Mouse (Mus musculus) liver, adult 2 months (tissue): ENCODE results near the gene Il1rn. TPM values are rescaled to one million over a fixed set of nuclear protein-coding genes. Genes with fewer than 3 reads are reported as not detected.

Experiments used
- DNase-seq: peaks from one replicate; pipeline ENCODE4 v3.0.0-alpha.2; 2011; ENCODE audit warnings: low read depth, low spot score; ENCODE audit errors: extremely low read depth
- H3K27ac ChIP-seq: fragments of 200-500 bp; replicated peaks from 2 replicates; pipeline ENCODE4 v1.5.1; 2012; ENCODE audit warnings: low read depth, mild to moderate bottlenecking, control low read depth, inconsistent platforms, low read length; ENCODE audit not compliant: insufficient read depth
- H3K27me3 ChIP-seq: fragments of 200-500 bp; 2 replicates; pipeline ENCODE4 v1.6.1; 2012; ENCODE audit warnings: mild to moderate bottlenecking, moderate library complexity, low read length, inconsistent platforms; ENCODE audit not compliant: control insufficient read depth, insufficient read depth
- H3K36me3 ChIP-seq: fragments of 200-500 bp; 2 replicates; pipeline ENCODE4 v1.6.1; 2012; ENCODE audit warnings: low read length, inconsistent platforms; ENCODE audit not compliant: control insufficient read depth, insufficient read depth
- H3K4me1 ChIP-seq: fragments of 200-500 bp; 2 replicates; pipeline ENCODE4 v1.6.1; 2011; ENCODE audit warnings: low read length; ENCODE audit not compliant: control insufficient read depth, insufficient read depth
- H3K4me3 ChIP-seq: fragments of 200-500 bp; 2 replicates; pipeline ENCODE4 v1.5.1; 2011; ENCODE audit warnings: low read depth, mild to moderate bottlenecking, control low read depth, low read length, moderate library complexity; ENCODE audit not compliant: insufficient read depth
- H3K79me2 ChIP-seq: fragments of 200-500 bp; 2 replicates; pipeline ENCODE4 v1.6.1; 2012; ENCODE audit warnings: inconsistent platforms, mild to moderate bottlenecking, low read length, moderate library complexity; ENCODE audit not compliant: control insufficient read depth, insufficient read depth
- H3K9ac ChIP-seq: fragments of 200-500 bp; 2 replicates; pipeline ENCODE4 v1.6.1; 2012; ENCODE audit warnings: low read depth, mild to moderate bottlenecking, control low read depth, inconsistent platforms, low read length
- CTCF ChIP-seq: fragments of 200-500 bp; IDR thresholded peaks from 2 replicates; pipeline ENCODE4 v1.5.1; 2011; ENCODE audit warnings: low read depth, low read length, control low read depth
- POLR2A ChIP-seq: fragments of 200-500 bp; IDR thresholded peaks from 2 replicates; pipeline ENCODE4 v1.6.1; 2011; ENCODE audit warnings: low read length, control low read depth; ENCODE audit not compliant: insufficient read depth; ENCODE audit errors: extremely low read depth
- WGBS: fragments of 180-500 bp; shearing (Covaris S2); methylation state at CpG from one replicate; pipeline ENCODE4 v1.1.7; 2018; 5-methylcytosine and 5-hydroxymethylcytosine counted together
- polyA plus RNA-seq: library from polyadenylated mRNA; depleted of rRNA; stranded (reverse); fragments of >200 nt; gene quantifications from 2 replicates; pipeline ENCODE4 v1.2.3, GENCODE M21; 2012
- total RNA-seq: library from RNA; depleted of rRNA; stranded (reverse); fragments of >200 nt; gene quantifications from 2 replicates; pipeline ENCODE4 v1.2.3, GENCODE M21; 2014

The Il1rn gene
- total and polyA plus RNA-seq, 2 experiments: 1.5 to 10.8 TPM

DNA sequence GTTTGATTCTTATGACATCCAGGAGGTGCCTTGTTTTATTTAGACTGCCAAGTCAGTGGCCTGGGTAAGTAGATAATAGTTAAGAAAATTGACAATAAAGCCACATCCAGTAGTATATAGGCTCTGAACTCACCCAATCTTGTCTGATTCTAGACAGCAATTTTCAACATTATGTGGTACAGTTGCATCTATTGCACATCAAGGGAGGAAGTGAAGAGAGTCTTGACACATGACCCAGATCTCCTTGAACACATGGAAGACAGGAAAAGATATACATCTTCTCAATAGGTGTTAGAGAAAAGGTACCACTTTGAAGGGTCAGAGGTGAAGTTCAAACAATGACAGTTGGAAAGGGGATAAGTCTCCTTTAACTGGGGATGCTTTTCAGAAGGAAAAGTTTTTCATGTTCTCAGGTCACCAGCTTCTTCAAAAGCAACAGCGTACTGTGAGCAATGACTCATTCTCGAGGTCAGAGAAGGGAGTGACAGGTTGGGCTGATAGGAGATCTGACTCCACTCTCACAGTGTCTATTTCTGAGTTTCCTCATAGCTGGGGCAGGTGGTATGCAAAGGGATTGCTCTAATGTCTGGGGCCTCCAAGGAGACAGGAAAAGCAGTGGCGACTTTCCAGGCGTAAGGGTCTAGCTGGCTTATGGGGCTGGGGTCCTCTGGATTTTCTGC lies 18.6 kb upstream of the Il1rn start:
- TF ChIP-seq CTCF (no peak), POLR2A (no peak)
- H3K4me1 ChIP-seq: no peaks in the 10 kb centered on the region
- no peaks in the 10 kb centered on the region for H3K27me3 ChIP-seq
- no peaks in the 10 kb centered on the region for H3K79me2 ChIP-seq
- 81% methylated on average over 4 of the region's 4 CpGs for WGBS
- no peak for DNase-seq
- H3K9ac ChIP-seq: no peak overlapping the region
- no peaks in the 10 kb centered on the region for H3K36me3 ChIP-seq
- H3K27ac ChIP-seq: no peak overlapping the region
- H3K4me3 ChIP-seq: no peak overlapping the region

GRCm38 (mm10) chr2:24335333-24335732 lies 1.3 kb upstream of the Il1rn start:
- Histone ChIP-seq H3K79me2 (no peaks in the 10 kb centered on the region), H3K4me3 (no peak overlapping the region), H3K4me1 (peaks cover 3% of the 10 kb centered on the region), H3K36me3 (no peaks in the 10 kb centered on the region), H3K27ac (peak overlapping the region; percentile 30), H3K9ac (no peak overlapping the region), H3K27me3 (no peaks in the 10 kb centered on the region)
- peak; percentile 99 for DNase-seq
- WGBS: 15% methylated on average over 3 of the region's 3 CpGs
- TF ChIP-seq POLR2A: no peak
- TF ChIP-seq CTCF: no peak

- TF ChIP-seq CTCF: no peak
- no peak for TF ChIP-seq POLR2A
- H3K9ac ChIP-seq: no peak overlapping the region
- peak; percentile 15 for DNase-seq
- no peaks in the 10 kb centered on the region for H3K36me3 ChIP-seq
- 21% methylated on average over 3 of the region's 3 CpGs for WGBS
- H3K79me2 ChIP-seq: no peaks in the 10 kb centered on the region
- peaks cover 11% of the 10 kb centered on the region for H3K4me1 ChIP-seq
- no peak overlapping the region for H3K4me3 ChIP-seq
- H3K27me3 ChIP-seq: no peaks in the 10 kb centered on the region
- no peak overlapping the region for H3K27ac ChIP-seq
Measured at GRCm38 (mm10) chr2:24341395-24341885, 4.8 kb downstream of the Il1rn start.

- H3K27ac ChIP-seq: peak overlapping the region; percentile 65; the same call in 1 of the 2 replicates
- no peaks in the 10 kb centered on the region for H3K79me2 ChIP-seq
- H3K36me3 ChIP-seq: no peaks in the 10 kb centered on the region
- no peak overlapping the region for H3K4me3 ChIP-seq
- no peak for TF ChIP-seq POLR2A
- 8% methylated on average over 4 of the region's 4 CpGs for WGBS
- H3K27me3 ChIP-seq: no peaks in the 10 kb centered on the region
- peaks cover 15% of the 10 kb centered on the region for H3K4me1 ChIP-seq
- peak; percentile 97 for DNase-seq
- H3K9ac ChIP-seq: no peak overlapping the region
Measured at GRCm38 (mm10) chr2:24344619-24345018, 8.0 kb downstream of the Il1rn start.

- Histone ChIP-seq H3K4me3 (peak overlapping the region; percentile 15; the same call in 1 of the 2 replicates), H3K27ac (peak overlapping the region; percentile 65)
Measured at GRCm38 (mm10) chr2:24345056-24345455, 8.4 kb downstream of the Il1rn start.

GRCm38 (mm10) chr2:24347926-24348325 lies 11.3 kb downstream of the Il1rn start:
- no peak overlapping the region for H3K27ac ChIP-seq
- no peak overlapping the region for H3K4me3 ChIP-seq
- WGBS: 88% methylated on average over 1 of the region's 1 CpGs
- H3K79me2 ChIP-seq: no peaks in the 10 kb centered on the region
- TF ChIP-seq CTCF (no peak), POLR2A (no peak)
- H3K27me3 ChIP-seq: no peaks in the 10 kb centered on the region
- DNase-seq: no peak
- no peaks in the 10 kb centered on the region for H3K36me3 ChIP-seq
- H3K4me1 ChIP-seq: peaks cover 15% of the 10 kb centered on the region
- no peak overlapping the region for H3K9ac ChIP-seq

More at GRCm38 (mm10) chr2:24345056-24345455, 8.4 kb downstream of the Il1rn start:
- H3K9ac ChIP-seq: 0 out of 2 replicates have a peak overlapping the region, but pooled peaks have one; percentile 14
- peak; percentile 84 for DNase-seq
- H3K36me3 ChIP-seq: no peaks in the 10 kb centered on the region
- TF ChIP-seq CTCF (no peak), POLR2A (no peak)
- no peaks in the 10 kb centered on the region for H3K27me3 ChIP-seq
- no peaks in the 10 kb centered on the region for H3K79me2 ChIP-seq
- H3K4me1 ChIP-seq: peaks cover 15% of the 10 kb centered on the region
- 26% methylated on average over 8 of the region's 8 CpGs for WGBS
